Mouse (Mus musculus): ENCODE data around the gene Pcp4l1. TPM values are rescaled to one million over a fixed set of nuclear protein-coding genes. Genes with fewer than 3 reads are reported as not detected.
"Not testable (repeated sequence)": the region's sequence is repeated elsewhere in the genome, so short reads cannot be mapped to it uniquely, and the experiment has no call there.

The Pcp4l1 gene
- polyA plus RNA-seq, 1 experiment, result 12.2 TPM

GRCm38 (mm10) chr1:171151966-171152365 lies 44.1 kb downstream of the Pcp4l1 start:
- TF ChIP-seq POLR2A (IDR thresholded peaks at IDR 0.05; ENCODE audit: low read depth, low read length) (no peak), CTCF (IDR thresholded peaks at IDR 0.05; ENCODE audit: borderline replicate concordance, insufficient read depth, low read length) (no peak)
- Histone ChIP-seq H3K4me3 (ENCODE audit: insufficient read depth, low read length) (no peak overlapping the region), H3K4me1 (ENCODE audit: control insufficient read depth, insufficient read depth, low read length) (peaks cover 4% of the 10 kb centered on the region; the same call in 1 of the 2 replicates), H3K27ac (ENCODE audit: insufficient read depth, low read length) (no peak overlapping the region)

- H3K4me3 ChIP-seq (ENCODE audit: insufficient read depth, low read length), result peak overlapping the region; percentile 53
- 0 out of 2 replicates have a peak, but pooled peaks have one; percentile 28 for TF ChIP-seq POLR2A (IDR thresholded peaks at IDR 0.05; ENCODE audit: low read depth, low read length)
- TF ChIP-seq CTCF (IDR thresholded peaks at IDR 0.05; ENCODE audit: borderline replicate concordance, insufficient read depth, low read length), result no peak
- peaks cover 4% of the 10 kb centered on the region; the same call in 1 of the 2 replicates for H3K4me1 ChIP-seq (ENCODE audit: control insufficient read depth, insufficient read depth, low read length)
- H3K27ac ChIP-seq (ENCODE audit: insufficient read depth, low read length), result peak overlapping the region; percentile 47
Observed at GRCm38 (mm10) chr1:171150838-171151391, 45.2 kb downstream of the Pcp4l1 start.

GRCm38 (mm10) chr1:171149974-171150760 lies 45.9 kb downstream of the Pcp4l1 start, which contains the start of the genes Sdhc and Mpz:
TSS of gene Sdhc (minus strand) at chr1:171150603.
TSS of gene Mpz (plus strand) at chr1:171150711.
- Histone ChIP-seq H3K27ac (ENCODE audit: insufficient read depth, low read length) (peak within 1 kb of the TSS; percentile 47), H3K4me1 (ENCODE audit: control insufficient read depth, insufficient read depth, low read length) (peaks cover 4% of the 10 kb centered on the region; the same call in 1 of the 2 replicates), H3K4me3 (ENCODE audit: insufficient read depth, low read length) (peak within 1 kb of the TSS; percentile 70)
- TF ChIP-seq CTCF (IDR thresholded peaks at IDR 0.05; ENCODE audit: borderline replicate concordance, insufficient read depth, low read length) (no peak), POLR2A (IDR thresholded peaks at IDR 0.05; ENCODE audit: low read depth, low read length) (peak; percentile 95)

- H3K27ac ChIP-seq (ENCODE audit: insufficient read depth, low read length); H3K4me3 ChIP-seq (ENCODE audit: insufficient read depth, low read length): not testable (repeated sequence)
Observed at GRCm38 (mm10) chr1:171142981-171143380, 53.1 kb downstream of the Pcp4l1 start.

GRCm38 (mm10) chr1:171137486-171138155 lies 58.4 kb downstream of the Pcp4l1 start:
- H3K27ac ChIP-seq (ENCODE audit: insufficient read depth, low read length); H3K4me3 ChIP-seq (ENCODE audit: insufficient read depth, low read length); H3K4me1 ChIP-seq (ENCODE audit: control insufficient read depth, insufficient read depth, low read length): not testable (repeated sequence)

More at GRCm38 (mm10) chr1:171142981-171143380, 53.1 kb downstream of the Pcp4l1 start:
- not testable (repeated sequence) for H3K4me1 ChIP-seq (ENCODE audit: control insufficient read depth, insufficient read depth, low read length)

- H3K4me1 ChIP-seq (ENCODE audit: control insufficient read depth, insufficient read depth, low read length), result no peaks in the 10 kb centered on the region
- TF ChIP-seq POLR2A (IDR thresholded peaks at IDR 0.05; ENCODE audit: low read depth, low read length) (no peak), CTCF (IDR thresholded peaks at IDR 0.05; ENCODE audit: borderline replicate concordance, insufficient read depth, low read length) (no peak)
- H3K4me3 ChIP-seq (ENCODE audit: insufficient read depth, low read length), result no peak overlapping the region
- no peak overlapping the region for H3K27ac ChIP-seq (ENCODE audit: insufficient read depth, low read length)
Observed at GRCm38 (mm10) chr1:171135600-171135999, 60.5 kb downstream of the Pcp4l1 start.

GRCm38 (mm10) chr1:171130971-171131370 lies 65.1 kb downstream of the Pcp4l1 start:
- Histone ChIP-seq H3K4me3 (ENCODE audit: insufficient read depth, low read length) (no peak overlapping the region), H3K4me1 (ENCODE audit: control insufficient read depth, insufficient read depth, low read length) (no peaks in the 10 kb centered on the region), H3K27ac (ENCODE audit: insufficient read depth, low read length) (no peak overlapping the region)
- TF ChIP-seq POLR2A (IDR thresholded peaks at IDR 0.05; ENCODE audit: low read depth, low read length), result no peak
- no peak for TF ChIP-seq CTCF (IDR thresholded peaks at IDR 0.05; ENCODE audit: borderline replicate concordance, insufficient read depth, low read length)

GRCm38 (mm10) chr1:171129251-171129650 lies 66.8 kb downstream of the Pcp4l1 start:
- H3K27ac ChIP-seq (ENCODE audit: insufficient read depth, low read length), result no peak overlapping the region
- no peaks in the 10 kb centered on the region for H3K4me1 ChIP-seq (ENCODE audit: control insufficient read depth, insufficient read depth, low read length)
- H3K4me3 ChIP-seq (ENCODE audit: insufficient read depth, low read length), result no peak overlapping the region
- no peak for TF ChIP-seq CTCF (IDR thresholded peaks at IDR 0.05; ENCODE audit: borderline replicate concordance, insufficient read depth, low read length)
- TF ChIP-seq POLR2A (IDR thresholded peaks at IDR 0.05; ENCODE audit: low read depth, low read length), result no peak

- no peak overlapping the region for H3K27ac ChIP-seq (ENCODE audit: insufficient read depth, low read length)
- no peaks in the 10 kb centered on the region for H3K4me1 ChIP-seq (ENCODE audit: control insufficient read depth, insufficient read depth, low read length)
- no peak overlapping the region for H3K4me3 ChIP-seq (ENCODE audit: insufficient read depth, low read length)
- TF ChIP-seq POLR2A (IDR thresholded peaks at IDR 0.05; ENCODE audit: low read depth, low read length), result no peak
- TF ChIP-seq CTCF (IDR thresholded peaks at IDR 0.05; ENCODE audit: borderline replicate concordance, insufficient read depth, low read length), result no peak
Observed at GRCm38 (mm10) chr1:171124398-171124797, 71.7 kb downstream of the Pcp4l1 start.

Other genes with a start within 250 kb of the Pcp4l1 start
- 0.51 TPM in 1 of 2 replicates, not detected in the other for gene Fcgr2b, start 219.7 kb downstream of the Pcp4l1 start, polyA plus RNA-seq (2011; ENCODE audit: insufficient read length, low read depth, missing spikeins)
- not detected in 2 replicates for gene Fcgr4, start 177.3 kb downstream of the Pcp4l1 start, polyA plus RNA-seq (2011; ENCODE audit: insufficient read length, low read depth, missing spikeins)
- gene Fcgr3, start 131.3 kb downstream of the Pcp4l1 start, polyA plus RNA-seq (2011; ENCODE audit: insufficient read length, low read depth, missing spikeins), result 3.9 TPM in 1 of 2 replicates, not detected in the other
- 2.4 and 2.5 TPM in 2 replicates for gene Cfap126, start 82.3 kb downstream of the Pcp4l1 start, polyA plus RNA-seq (2011; ENCODE audit: insufficient read length, low read depth, missing spikeins)
- 297 and 334 TPM in 2 replicates for gene Sdhc, start 45.7 kb downstream of the Pcp4l1 start, polyA plus RNA-seq (2011; ENCODE audit: insufficient read length, low read depth, missing spikeins)
- 1.2 TPM in 1 of 2 replicates, not detected in the other for gene Mpz, start 45.6 kb downstream of the Pcp4l1 start, polyA plus RNA-seq (2011; ENCODE audit: insufficient read length, low read depth, missing spikeins)
- not detected in 2 replicates for gene Nr1i3, start 17.7 kb upstream of the Pcp4l1 start, polyA plus RNA-seq (2011; ENCODE audit: insufficient read length, low read depth, missing spikeins)
- 26.9 and 29.9 TPM in 2 replicates for gene Tomm40l, start 26.2 kb upstream of the Pcp4l1 start, polyA plus RNA-seq (2011; ENCODE audit: insufficient read length, low read depth, missing spikeins)
- 1.2 and 1.3 TPM in 2 replicates for gene Apoa2, start 28.8 kb upstream of the Pcp4l1 start, polyA plus RNA-seq (2011; ENCODE audit: insufficient read length, low read depth, missing spikeins)
- gene Fcer1g, start 38.1 kb upstream of the Pcp4l1 start, polyA plus RNA-seq (2011; ENCODE audit: insufficient read length, low read depth, missing spikeins), result 1.6 and 7.1 TPM in 2 replicates
- 24.3 and 25.8 TPM in 2 replicates for gene Adamts4, start 54.2 kb upstream of the Pcp4l1 start, polyA plus RNA-seq (2011; ENCODE audit: insufficient read length, low read depth, missing spikeins)
- 226 and 234 TPM in 2 replicates for gene Ndufs2, start 55.1 kb upstream of the Pcp4l1 start, polyA plus RNA-seq (2011; ENCODE audit: insufficient read length, low read depth, missing spikeins)
- 53.2 and 55.1 TPM in 2 replicates for gene B4galt3, start 74.1 kb upstream of the Pcp4l1 start, polyA plus RNA-seq (2011; ENCODE audit: insufficient read length, low read depth, missing spikeins)
- gene Ppox, start 84.9 kb upstream of the Pcp4l1 start, polyA plus RNA-seq (2011; ENCODE audit: insufficient read length, low read depth, missing spikeins), result 23.9 and 24.3 TPM in 2 replicates
- 36.8 and 59.0 TPM in 2 replicates for gene Usp21, start 91.7 kb upstream of the Pcp4l1 start, polyA plus RNA-seq (2011; ENCODE audit: insufficient read length, low read depth, missing spikeins)
- 77.8 and 81.9 TPM in 2 replicates for gene Ufc1, start 98.8 kb upstream of the Pcp4l1 start, polyA plus RNA-seq (2011; ENCODE audit: insufficient read length, low read depth, missing spikeins)
- 43.1 and 53.2 TPM in 2 replicates for gene Dedd, start 132.9 kb upstream of the Pcp4l1 start, polyA plus RNA-seq (2011; ENCODE audit: insufficient read length, low read depth, missing spikeins)
- 33.6 and 36.9 TPM in 2 replicates for gene Nit1, start 149.4 kb upstream of the Pcp4l1 start, polyA plus RNA-seq (2011; ENCODE audit: insufficient read length, low read depth, missing spikeins)
- gene Pfdn2, start 149.4 kb upstream of the Pcp4l1 start, polyA plus RNA-seq (2011; ENCODE audit: insufficient read length, low read depth, missing spikeins), result 97.0 and 103 TPM in 2 replicates
- gene Klhdc9, start 164.5 kb upstream of the Pcp4l1 start, polyA plus RNA-seq (2011; ENCODE audit: insufficient read length, low read depth, missing spikeins), result not detected in 2 replicates
- 0.15 TPM in 1 of 2 replicates, not detected in the other for gene Nectin4, start 173.8 kb upstream of the Pcp4l1 start, polyA plus RNA-seq (2011; ENCODE audit: insufficient read length, low read depth, missing spikeins)
- gene Arhgap30, start 192.7 kb upstream of the Pcp4l1 start, polyA plus RNA-seq (2011; ENCODE audit: insufficient read length, low read depth, missing spikeins), result 0.47 TPM in 1 of 2 replicates, not detected in the other
- gene Usf1, start 215.0 kb upstream of the Pcp4l1 start, polyA plus RNA-seq (2011; ENCODE audit: insufficient read length, low read depth, missing spikeins), result 28.3 and 37.3 TPM in 2 replicates
- gene Tstd1, start 222.6 kb upstream of the Pcp4l1 start, polyA plus RNA-seq (2011; ENCODE audit: insufficient read length, low read depth, missing spikeins), result 1.9 TPM in 1 of 2 replicates, not detected in the other
- 7.4 and 9.4 TPM in 2 replicates for gene F11r, start 241.3 kb upstream of the Pcp4l1 start, polyA plus RNA-seq (2011; ENCODE audit: insufficient read length, low read depth, missing spikeins)